25 mouse cellular contexts compared by ENCODE assay signal in the genomic region with DNA sequence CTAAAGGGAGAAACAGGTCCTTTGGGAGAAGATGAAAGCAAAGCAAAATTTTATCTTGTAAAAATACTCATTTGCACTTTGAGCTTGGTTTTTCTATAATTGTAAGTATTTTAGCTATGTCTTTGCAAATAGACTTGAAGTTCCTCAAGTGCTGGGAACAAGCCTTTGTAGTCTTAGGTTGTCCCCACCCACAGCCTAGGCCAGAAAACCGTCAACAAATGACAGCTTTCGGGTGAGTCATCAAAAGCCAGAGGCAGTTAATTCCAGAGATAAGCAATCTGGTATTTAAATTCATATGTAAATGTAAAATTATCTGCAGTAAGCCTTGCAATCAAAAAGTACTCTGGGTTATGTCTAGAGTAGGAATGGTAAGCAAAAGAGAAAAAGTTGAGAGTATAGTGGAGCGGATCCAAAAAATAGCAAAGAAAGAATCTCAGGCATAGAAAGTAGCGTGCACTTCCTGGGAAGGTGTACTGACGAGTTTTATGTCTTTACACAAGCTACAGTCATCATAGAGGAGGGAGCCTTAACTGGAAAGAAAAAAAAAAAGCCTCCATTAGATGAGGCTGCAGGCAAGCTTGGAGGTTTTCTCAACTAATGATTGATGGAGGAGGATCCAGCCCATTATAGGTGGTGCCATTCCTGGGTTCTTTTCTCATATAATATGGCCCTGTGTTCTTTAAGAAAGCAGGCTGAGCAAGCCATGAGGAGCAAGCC. TPM values are rescaled to one million over a fixed set of nuclear protein-coding genes. Genes with fewer than 3 reads are reported as not detected.
DNase-seq lines count a peak whose midpoint lies in the region; ATAC-seq and TF ChIP-seq lines count a peak whose summit lies in the region.
"Had no signal": no experiment of that assay in that cellular context is flagged by ENCODE, and none has a peak within 500 bp of the region (broad histone marks: within the 10 kb centered on the region; RNA-seq: fewer than 3 reads in every experiment).

No protein-coding gene starts in this region.

- TF ChIP-seq CTCF in MEL (IDR thresholded peaks at IDR 0.05 in 2 of 3, conservative IDR thresholded peaks at IDR 0.05 in 1 of 3; ENCODE audit: control insufficient read depth in 1 of 3, insufficient read depth in 1 of 3, low read depth in 2 of 3, low read length in 3 of 3, poor library complexity in 1 of 3, severe bottlenecking in 1 of 3): no peak

- ATAC-seq in intestine, embryonic 16.5 days: peak; percentile 62
- ATAC-seq in stomach, embryonic 16.5 days (ENCODE audit: insufficient read depth, low FRiP score): peak; percentile 14; the same call in 1 of the 2 replicates
- ATAC-seq: forebrain, embryonic 14.5 days; forebrain, postnatal 0 days had no signal

- no peak for TF ChIP-seq POLR2A in MEL (IDR thresholded peaks at IDR 0.05; ENCODE audit: control insufficient read depth in 1 of 2, insufficient read depth in 1 of 2, low read depth in 1 of 2, low read length in 2 of 2, poor library complexity in 1 of 2)

- no peaks in the 10 kb centered on the region for H3K36me3 ChIP-seq in MEL (ENCODE audit: control insufficient read depth in 1 of 2, insufficient read depth in 2 of 2, low read length in 2 of 2)
- no peaks in the 10 kb centered on the region for H3K36me3 ChIP-seq in intestine, embryonic 16.5 days (ENCODE audit: control insufficient read depth, insufficient read depth, low read length)
- no peaks in the 10 kb centered on the region for H3K36me3 ChIP-seq in stomach, embryonic 16.5 days (ENCODE audit: control insufficient read depth, insufficient read depth, low read length)
- H3K36me3 ChIP-seq: embryonic facial prominence, embryonic 12.5 days; embryonic facial prominence, embryonic 15.5 days; heart, embryonic 13.5 days had no signal

- DNase-seq in 416B (ENCODE audit: low read depth) (peak; percentile 84), MEL (ENCODE audit: low read depth, low spot score) (peak; percentile 8), adipocyte (ENCODE audit: low spot score) (no peak)
- DNase-seq in layer of hippocampus, adult 8-10 months (ENCODE audit: low spot score in 2 of 2): no peak
- no peak for DNase-seq in neural tube, embryonic 10.5 days (ENCODE audit: extremely low spot score, low spot score)
- DNase-seq: adrenal gland, adult 2 months; adrenal gland, postnatal 14 days; cerebellum, adult 11 months; cerebellum, adult 2 months; cerebellum, adult 9-11 months; cerebellum, postnatal 25 days; forebrain, postnatal 0 days; gastrocnemius, adult 2 months; gastrocnemius, postnatal 14 days; heart, adult 11 months; heart, postnatal 14 days; heart, postnatal 4 days had no signal

- H3K9me3 ChIP-seq in MEL (replicated peaks; ENCODE audit: insufficient read depth, low read length): no peaks in the 10 kb centered on the region
- H3K9me3 ChIP-seq in intestine, embryonic 16.5 days (ENCODE audit: control insufficient read depth, low read length): no peaks in the 10 kb centered on the region
- H3K9me3 ChIP-seq in stomach, embryonic 16.5 days (replicated peaks; ENCODE audit: control insufficient read depth, low read length): no peaks in the 10 kb centered on the region
- H3K9me3 ChIP-seq: embryonic facial prominence, embryonic 12.5 days; embryonic facial prominence, embryonic 15.5 days; heart, embryonic 13.5 days had no signal

- H3K27ac ChIP-seq in MEL (ENCODE audit: control insufficient read depth, low read depth, low read length): no peak overlapping the region
- 0 out of 2 replicates have a peak overlapping the region, but pooled peaks have one; percentile 30 for H3K27ac ChIP-seq in intestine, embryonic 16.5 days (ENCODE audit: low read length)
- H3K27ac ChIP-seq in stomach, embryonic 16.5 days (ENCODE audit: low read length): peak overlapping the region; percentile 21
- H3K27ac ChIP-seq: embryonic facial prominence, embryonic 12.5 days; embryonic facial prominence, embryonic 15.5 days; gastrocnemius, adult 2 months; hindbrain, embryonic 14.5 days had no signal

- H3K4me2 ChIP-seq in intestine, embryonic 16.5 days (ENCODE audit: low read depth, low read length): no peak overlapping the region
- H3K4me2 ChIP-seq in stomach, embryonic 16.5 days (ENCODE audit: low read depth, low read length): no peak overlapping the region
- H3K4me2 ChIP-seq: embryonic facial prominence, embryonic 12.5 days; embryonic facial prominence, embryonic 15.5 days; heart, embryonic 13.5 days; hindbrain, embryonic 14.5 days had no signal

- no peak for TF ChIP-seq EP300 in MEL (IDR thresholded peaks at IDR 0.05; ENCODE audit: low read depth in 1 of 2, low read length in 2 of 2)

- H3K4me3 ChIP-seq in MEL (ENCODE audit: control insufficient read depth in 1 of 2, insufficient read depth in 1 of 2, low read depth in 2 of 2, low read length in 2 of 2): no peak overlapping the region
- no peak overlapping the region for H3K4me3 ChIP-seq in intestine, embryonic 16.5 days (ENCODE audit: low read length)
- H3K4me3 ChIP-seq in stomach, embryonic 16.5 days (replicated peaks; ENCODE audit: low read length): no peak overlapping the region
- H3K4me3 ChIP-seq: embryonic facial prominence, embryonic 12.5 days; embryonic facial prominence, embryonic 15.5 days; gastrocnemius, adult 2 months; heart, embryonic 13.5 days had no signal

- no peaks in the 10 kb centered on the region; a peak in 1 of 4 replicates for H3K4me1 ChIP-seq in MEL (ENCODE audit: control insufficient read depth in 1 of 2, insufficient read depth in 2 of 2, low read length in 2 of 2)
- H3K4me1 ChIP-seq in intestine, embryonic 16.5 days (ENCODE audit: control insufficient read depth, insufficient read depth, low read length): peaks cover 7% of the 10 kb centered on the region
- peaks cover 6% of the 10 kb centered on the region; the same call in 1 of the 2 replicates for H3K4me1 ChIP-seq in stomach, embryonic 16.5 days (ENCODE audit: control insufficient read depth, insufficient read depth, low read length)
- H3K4me1 ChIP-seq: embryonic facial prominence, embryonic 12.5 days had no signal

- no peaks in the 10 kb centered on the region for H3K27me3 ChIP-seq in MEL (ENCODE audit: control insufficient read depth in 1 of 2, insufficient read depth in 2 of 2, low read length in 2 of 2)
- no peaks in the 10 kb centered on the region for H3K27me3 ChIP-seq in intestine, embryonic 16.5 days (replicated peaks; ENCODE audit: control insufficient read depth, insufficient read depth, low read length)
- no peaks in the 10 kb centered on the region for H3K27me3 ChIP-seq in stomach, embryonic 16.5 days (ENCODE audit: control insufficient read depth, insufficient read depth, low read length)
- H3K27me3 ChIP-seq: embryonic facial prominence, embryonic 12.5 days; heart, embryonic 13.5 days; Patski had no signal

- H3K79me2 ChIP-seq in MEL (ENCODE audit: control insufficient read depth, insufficient read depth, low read length, poor library complexity): no peaks in the 10 kb centered on the region

- TF ChIP-seq RAD21 in MEL (IDR thresholded peaks at IDR 0.05; ENCODE audit: low read depth, low read length): no peak

- WGBS in intestine, embryonic 16.5 days: 54% methylated on average over 5 of the region's 5 CpGs
- WGBS in stomach, embryonic 16.5 days: 52% methylated on average over 5 of the region's 5 CpGs

- H3K9ac ChIP-seq in MEL (ENCODE audit: control insufficient read depth, low read depth, low read length, poor library complexity, severe bottlenecking): no peak overlapping the region
- H3K9ac ChIP-seq in intestine, embryonic 16.5 days (ENCODE audit: low read depth, low read length): no peak overlapping the region
- H3K9ac ChIP-seq in stomach, embryonic 16.5 days (ENCODE audit: low read length): no peak overlapping the region
- H3K9ac ChIP-seq: embryonic facial prominence, embryonic 12.5 days; embryonic facial prominence, embryonic 15.5 days; forebrain, postnatal 0 days; heart, embryonic 13.5 days; hindbrain, embryonic 14.5 days had no signal

TF ChIP-seq in MEL, 35 proteins besides CTCF, POLR2A, EP300 and RAD21:
- TF ChIP-seq MXI1 (IDR thresholded peaks at IDR 0.05; ENCODE audit: low read depth, low read length) (no peak), USF2 (IDR thresholded peaks at IDR 0.05; ENCODE audit: borderline replicate concordance in 1 of 2, insufficient read depth in 1 of 2, low read depth in 1 of 2, low read length in 2 of 2) (no peak), CHD1 (IDR thresholded peaks at IDR 0.05; ENCODE audit: low read depth, low read length) (no peak), NELFE (IDR thresholded peaks at IDR 0.05; ENCODE audit: low read depth, low read length) (no peak), ETS1 (IDR thresholded peaks at IDR 0.05; ENCODE audit: low read depth, low read length) (no peak), RCOR1 (IDR thresholded peaks at IDR 0.05; ENCODE audit: low read depth, low read length) (no peak)
TF ChIP-seq in MEL: peak in this region for 0.

RNA-seq across cellular contexts. Expression of a gene that starts 5.7 kb away (rescaled TPM):
- total RNA-seq in MEL (2012; rRNA removed): not detected in 2 replicates
- polyA plus RNA-seq in MEL (2012; ENCODE audit: insufficient read depth in 1 of 2, insufficient read length in 2 of 2, low read depth in 1 of 2, low replicate concordance in 2 of 2, missing spikeins in 1 of 2): not detected
- 11.6 and 17.4 TPM in 2 replicates for polyA plus RNA-seq in intestine, embryonic 16.5 days (2015; fragmentation: Nextera tagmentation; extraction: Ambion mirVana)
- 19.1 and 23.3 TPM in 2 replicates for polyA plus RNA-seq in stomach, embryonic 16.5 days (2015; fragmentation: Nextera tagmentation; extraction: Ambion mirVana)
- 10 to 100 TPM; 58.4 to 79.2 (median 75.5) TPM for total RNA-seq in layer of hippocampus, adult 8-10 months (2022)

Comparison
In these comparisons a context has a peak if more than half of its experiments do, and no peak if none do; other contexts are left out.
1. DNase-seq: peak in 416B (single experiment) and MEL (single experiment); none in adipocyte (single experiment), layer of hippocampus, adult 8-10 months (0 of 2) and neural tube, embryonic 10.5 days (single experiment).
2. RNA of a gene that starts 5.7 kb away (polyA plus RNA-seq): 19.1 to 23.3 TPM in stomach, embryonic 16.5 days and 11.6 to 17.4 TPM in intestine, embryonic 16.5 days; not detected in MEL; every median in the first group is over 10 times any median in the second.